ENCODE assay signal across 8 mouse cellular contexts in the genomic region with DNA sequence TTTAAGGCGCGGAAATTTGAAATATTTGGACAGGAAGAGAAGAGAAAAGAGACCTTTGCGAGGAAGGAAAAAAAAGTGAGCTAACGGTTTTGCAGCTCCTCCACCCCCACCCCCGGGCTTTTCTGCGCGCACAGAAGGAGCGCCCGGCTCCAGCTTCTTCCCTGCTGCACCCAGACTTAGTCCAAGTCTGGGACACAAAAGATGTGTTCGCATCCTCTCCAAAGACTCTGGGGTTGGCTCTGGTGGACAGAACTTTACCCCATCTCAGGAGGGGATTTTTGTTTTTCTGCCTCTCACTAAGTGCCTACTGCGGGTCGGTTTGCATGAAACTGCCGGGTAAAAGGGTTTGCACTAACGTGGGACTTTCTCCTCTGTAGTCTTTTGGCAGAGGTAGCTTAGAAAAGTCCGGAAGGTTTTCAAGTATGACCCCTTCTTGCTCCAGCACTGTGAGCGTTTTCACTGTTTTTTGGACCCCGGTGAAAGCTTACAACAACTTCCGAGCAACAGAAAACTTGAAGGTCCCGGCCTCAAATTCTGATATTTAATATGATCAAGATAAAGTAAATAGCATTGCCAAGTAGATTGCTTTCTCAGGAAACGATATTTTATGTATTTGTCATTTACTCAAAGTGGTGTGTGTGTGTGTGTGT. TPM values are rescaled to one million over a fixed set of nuclear protein-coding genes. Genes with fewer than 3 reads are reported as not detected.
A peak's percentile ranks its signal among the peaks of the same experiment; 100 is the strongest.
DNase-seq lines count a peak whose midpoint lies in the region; ATAC-seq and TF ChIP-seq lines count a peak whose summit lies in the region.

No protein-coding gene starts in this region.

- no peaks in the 10 kb centered on the region; the same call in 1 of the 2 replicates for H3K27me3 ChIP-seq in cerebellum, adult 2 months (ENCODE audit: control insufficient read depth, insufficient read depth, low read length)
- peaks cover 73% of the 10 kb centered on the region for H3K27me3 ChIP-seq in hindbrain, embryonic 15.5 days
- H3K27me3 ChIP-seq in midbrain, embryonic 11.5 days (ENCODE audit: control insufficient read depth, insufficient read depth, low read length) = peaks cover 75% of the 10 kb centered on the region

- H3K4me1 ChIP-seq in cerebellum, adult 2 months (ENCODE audit: control insufficient read depth, insufficient read depth, low read length) = no peaks in the 10 kb centered on the region
- H3K4me1 ChIP-seq in hindbrain, embryonic 15.5 days (replicated peaks) = peaks cover 9% of the 10 kb centered on the region
- H3K4me1 ChIP-seq in midbrain, embryonic 11.5 days (ENCODE audit: control insufficient read depth, insufficient read depth, low read length) = peaks cover 8% of the 10 kb centered on the region

- no peaks in the 10 kb centered on the region for H3K9me3 ChIP-seq in hindbrain, embryonic 15.5 days
- H3K9me3 ChIP-seq in midbrain, embryonic 11.5 days (ENCODE audit: control insufficient read depth, low read length) = no peaks in the 10 kb centered on the region

- H3K27ac ChIP-seq in cerebellum, adult 2 months (ENCODE audit: insufficient read depth, low read length) = no peak overlapping the region
- H3K27ac ChIP-seq in hindbrain, embryonic 15.5 days (replicated peaks) = no peak overlapping the region
- no peak overlapping the region for H3K27ac ChIP-seq in midbrain, embryonic 11.5 days (ENCODE audit: low read depth, low read length)

- no peak for DNase-seq in cerebellum, adult 2 months
- no peak for DNase-seq in cerebellum, adult 9-11 months
- DNase-seq in thymus, adult 18-20 months = peak; percentile 9 to 27
- DNase-seq in thymus, postnatal 36 days = no peak
- DNase-seq in midbrain, embryonic 11.5 days (ENCODE audit: low spot score, missing footprints) = no peak
- no peak for DNase-seq in right cerebral cortex, postnatal 36 days (ENCODE audit: low spot score in 2 of 2)
- DNase-seq in cerebellum, postnatal 36 days = no peak

- 14% methylated on average over 20 of the region's 20 CpGs for WGBS in cerebellum, adult 2 months
- WGBS in hindbrain, embryonic 15.5 days = 1% methylated on average over 20 of the region's 20 CpGs
- WGBS in midbrain, embryonic 11.5 days = 2% methylated on average over 20 of the region's 20 CpGs

- peak overlapping the region; percentile 58 for H3K4me3 ChIP-seq in cerebellum, adult 2 months (replicated peaks; ENCODE audit: insufficient read depth, low read depth, low read length)
- H3K4me3 ChIP-seq in hindbrain, embryonic 15.5 days = peak overlapping the region; percentile 22; the same call in 1 of the 2 replicates
- H3K4me3 ChIP-seq in midbrain, embryonic 11.5 days (ENCODE audit: low read depth, low read length) = peak overlapping the region; percentile 20; the same call in 1 of the 2 replicates

- TF ChIP-seq CTCF in cerebellum, adult 2 months (IDR thresholded peaks at IDR 0.05; ENCODE audit: borderline replicate concordance, insufficient read depth, low read depth, low read length) = no peak

- no peaks in the 10 kb centered on the region for H3K36me3 ChIP-seq in hindbrain, embryonic 15.5 days
- no peaks in the 10 kb centered on the region for H3K36me3 ChIP-seq in midbrain, embryonic 11.5 days (ENCODE audit: control insufficient read depth, insufficient read depth, low read length)

- peak overlapping the region; percentile 46 for H3K4me2 ChIP-seq in hindbrain, embryonic 15.5 days
- H3K4me2 ChIP-seq in midbrain, embryonic 11.5 days = no peak overlapping the region; the same call in 1 of the 2 replicates

- no peak overlapping the region for H3K9ac ChIP-seq in hindbrain, embryonic 15.5 days
- H3K9ac ChIP-seq in midbrain, embryonic 11.5 days (ENCODE audit: low read length) = no peak overlapping the region

- no peak for TF ChIP-seq POLR2A in cerebellum, adult 2 months (IDR thresholded peaks at IDR 0.05; ENCODE audit: borderline replicate concordance, insufficient read depth, low read length)

- no peak for ATAC-seq in hindbrain, embryonic 15.5 days (ENCODE audit: low FRiP score, low read depth)
- no peak for ATAC-seq in midbrain, embryonic 11.5 days (ENCODE audit: low FRiP score)

RNA-seq across cellular contexts. Expression of a gene that starts 9.0 kb away (rescaled TPM):
- 2.9 and 3.1 TPM in 2 replicates for polyA plus RNA-seq in cerebellum, adult 2 months (2012; rRNA removed)
- polyA plus RNA-seq in hindbrain, embryonic 15.5 days (2015; fragmentation: Nextera tagmentation; extraction: Ambion mirVana) = 3.9 and 4.7 TPM in 2 replicates
- polyA plus RNA-seq in midbrain, embryonic 11.5 days (2014; fragmentation: Nextera tagmentation; extraction: Ambion mirVana) = 7.4 and 8.9 TPM in 2 replicates

RNA-seq across cellular contexts. Expression of a gene that starts 18.4 kb away (rescaled TPM):
- polyA plus RNA-seq in cerebellum, adult 2 months (2012; rRNA removed) = 20.4 and 20.9 TPM in 2 replicates
- 30.2 and 31.8 TPM in 2 replicates for polyA plus RNA-seq in hindbrain, embryonic 15.5 days (2015; fragmentation: Nextera tagmentation; extraction: Ambion mirVana)
- 42.4 and 44.0 TPM in 2 replicates for polyA plus RNA-seq in midbrain, embryonic 11.5 days (2014; fragmentation: Nextera tagmentation; extraction: Ambion mirVana)

Comparison
In these comparisons a context has a peak if more than half of its experiments do, and no peak if none do; other contexts are left out.
1. DNase-seq: peak in thymus, adult 18-20 months (2 of 2); none in cerebellum, adult 2 months (0 of 2), cerebellum, adult 9-11 months (single experiment), thymus, postnatal 36 days (0 of 2), midbrain, embryonic 11.5 days (single experiment), right cerebral cortex, postnatal 36 days (0 of 2) and cerebellum, postnatal 36 days (0 of 2).
2. Peak in every context shown above with its lines, with median percentiles within 50 percentile points of each other: H3K4me3 ChIP-seq.